Mouse (Mus musculus) right cerebral cortex, postnatal 36 days (tissue): Measurements from ENCODE around the gene Nxf3.
"Not testable (repeated sequence)": the region's sequence is repeated elsewhere in the genome, so short reads cannot be mapped to it uniquely, and the experiment has no call there.

Source experiments
- DNase-seq, 2 experiments: peaks; one replicate each; pipeline ENCODE4 v3.0.0; 2022; ENCODE audit warnings: low spot score in 2 of 2, mixed read lengths in 1 of 2

Gene Nxf3

GRCm38 (mm10) chrX:136085155-136085554, at the start of gene Nxf3:
Nxf3 (minus strand) TSS chrX:136085255.
- no peak for DNase-seq

GRCm38 (mm10) chrX:136127744-136128064, 42.6 kb upstream of the Nxf3 start:
- DNase-seq = peak; percentile 20 to 30

- DNase-seq = no peak
These were observed 42.1 kb upstream of the Nxf3 start for GRCm38 (mm10) chrX:136127038-136127743.

- peak; percentile 70 to 79 for DNase-seq
These were observed 30.4 kb upstream of the Nxf3 start for GRCm38 (mm10) chrX:136115419-136115961.

- DNase-seq = no peak
These were observed 30.0 kb upstream of the Nxf3 start for GRCm38 (mm10) chrX:136115015-136115414.

- DNase-seq = peak; percentile 30 to 36
These were observed 22.9 kb upstream of the Nxf3 start for GRCm38 (mm10) chrX:136107942-136108341.

- no peak for DNase-seq
These were observed 19.7 kb upstream of the Nxf3 start for GRCm38 (mm10) chrX:136104724-136105088.

- peak in 1 of 2 experiments; percentile 4 for DNase-seq
These were observed 19.1 kb upstream of the Nxf3 start for GRCm38 (mm10) chrX:136104046-136104723.

GRCm38 (mm10) chrX:136094421-136094820, 9.4 kb upstream of the Nxf3 start:
- DNase-seq = peak; percentile 8 to 15

- DNase-seq = no peak
These were observed 7.6 kb upstream of the Nxf3 start for GRCm38 (mm10) chrX:136092497-136093279.

GRCm38 (mm10) chrX:136068020-136068419, 17.0 kb downstream of the Nxf3 start, which contains the start of gene Bex2:
Bex2 (minus strand) TSS chrX:136068236.
- peak; percentile 7 to 30 for DNase-seq

GRCm38 (mm10) chrX:136067201-136067991, 17.7 kb downstream of the Nxf3 start:
- DNase-seq = not testable (repeated sequence)

- DNase-seq = no peak
These were observed 24.4 kb downstream of the Nxf3 start for GRCm38 (mm10) chrX:136060698-136061097.

GRCm38 (mm10) chrX:136051219-136051618, 33.8 kb downstream of the Nxf3 start:
- no peak for DNase-seq

- DNase-seq = peak in 1 of 2 experiments; percentile 32
These were observed 37.5 kb downstream of the Nxf3 start for GRCm38 (mm10) chrX:136047528-136047927.

- no peak for DNase-seq
These were observed 41.3 kb downstream of the Nxf3 start for GRCm38 (mm10) chrX:136043726-136044125.

GRCm38 (mm10) chrX:136032799-136033763, 52.0 kb downstream of the Nxf3 start, which contains the start of gene Arxes1:
Arxes1 (plus strand) TSS chrX:136033367.
- peak in 1 of 2 experiments; percentile 7 for DNase-seq

GRCm38 (mm10) chrX:136030331-136030730, 54.7 kb downstream of the Nxf3 start:
- no peak for DNase-seq
